In genomic region chr14:121035663-121036473, GRCm38 (mm10) we compare ENCODE assay signal across 8 mouse cellular contexts. TPM values are rescaled to one million over a fixed set of nuclear protein-coding genes. Genes with fewer than 3 reads are reported as not detected.
DNase-seq lines count a peak whose midpoint lies in the region; TF ChIP-seq lines count a peak whose summit lies in the region.

No protein-coding gene starts in this region.

- H3K27ac ChIP-seq in forebrain, embryonic 10.5 days: peak overlapping the region; percentile 98

- TF ChIP-seq CTCF in E14TG2a.4 (conservative IDR thresholded peaks at IDR 0.05; ENCODE audit: low read length): no peak

- DNase-seq in adrenal gland, postnatal 25 days: peak; percentile 69
- DNase-seq in forebrain, embryonic 10.5 days (ENCODE audit: extremely low spot score, low spot score): peak; percentile 72
- DNase-seq in heart, postnatal 14 days: peak; percentile 66 to 76
- DNase-seq in kidney, postnatal 36 days: peak; percentile 60 to 83
- DNase-seq in lung, postnatal 10 days: peak; percentile 84
- peak; percentile 69 for DNase-seq in retina, embryonic 14.5 days (ENCODE audit: low spot score)
- DNase-seq in natural killer cell, adult 2 months (ENCODE audit: low spot score in 2 of 2): no peak

- no peaks in the 10 kb centered on the region for H3K9me3 ChIP-seq in E14TG2a.4 (ENCODE audit: low read length)
- H3K9me3 ChIP-seq in forebrain, embryonic 10.5 days: no peaks in the 10 kb centered on the region

- H3K27me3 ChIP-seq in E14TG2a.4 (ENCODE audit: insufficient read depth, low read length): peaks cover 58% of the 10 kb centered on the region
- peaks cover 27% of the 10 kb centered on the region for H3K27me3 ChIP-seq in forebrain, embryonic 10.5 days (ENCODE audit: poor library complexity, severe bottlenecking)

- under 1% methylated on average over 97 of the region's 100 CpGs for WGBS in forebrain, embryonic 10.5 days

- H3K4me1 ChIP-seq in E14TG2a.4 (replicated peaks; ENCODE audit: low read depth, low read length): peaks cover 26% of the 10 kb centered on the region
- H3K4me1 ChIP-seq in forebrain, embryonic 10.5 days: peaks cover 51% of the 10 kb centered on the region

- no peaks in the 10 kb centered on the region for H3K36me3 ChIP-seq in E14TG2a.4 (ENCODE audit: insufficient read depth, low read length)
- H3K36me3 ChIP-seq in forebrain, embryonic 10.5 days (replicated peaks): no peaks in the 10 kb centered on the region

- intact Hi-C loops in heart, postnatal 14 days (cut with DNase I): loop anchor here (1.0 to 10.0 kb wide), 3 partner anchors 185 to 419 kb away; no protein-coding TSS in a partner anchor

- peak overlapping the region; percentile 85 for H3K4me3 ChIP-seq in E14TG2a.4 (replicated peaks; ENCODE audit: low read length)
- H3K4me3 ChIP-seq in forebrain, embryonic 10.5 days: peak overlapping the region; percentile 93

RNA-seq across cellular contexts. Expression of gene Farp1, which starts 0.9 kb away (rescaled TPM):
- total RNA-seq in adrenal gland, postnatal 25 days (2021): 23.8 and 25.8 TPM in 2 replicates
- 21.7 and 22.9 TPM in 2 replicates for polyA plus RNA-seq in forebrain, embryonic 10.5 days (2016; fragmentation: Nextera tagmentation; extraction: Ambion mirVana)
- total RNA-seq in heart, postnatal 14 days (2021): 10 to 100 TPM; 16.5 to 17.7 TPM

Comparison
In these comparisons a context has a peak if more than half of its experiments do, and no peak if none do; other contexts are left out.
1. DNase-seq: peak in adrenal gland, postnatal 25 days (single experiment), forebrain, embryonic 10.5 days (single experiment), heart, postnatal 14 days (2 of 2), kidney, postnatal 36 days (2 of 2), lung, postnatal 10 days (single experiment) and retina, embryonic 14.5 days (single experiment); none in natural killer cell, adult 2 months (0 of 2).